Mouse (Mus musculus) bone marrow, adult 2 months (tissue): ENCODE measurements around the gene Pnp.

Experiments
- CTCF ChIP-seq: fragments of 200-500 bp; IDR thresholded peaks from 2 replicates; pipeline ENCODE4 v1.5.1; 2011; ENCODE audit warnings: low read length, control low read depth; ENCODE audit not compliant: control insufficient read depth, insufficient read depth
- POLR2A ChIP-seq: fragments of 200-500 bp; IDR thresholded peaks from 2 replicates; pipeline ENCODE4 v1.6.1; 2011; ENCODE audit warnings: low read depth, mild to moderate bottlenecking, control low read depth, low read length, borderline replicate concordance; ENCODE audit not compliant: control insufficient read depth

DNA sequence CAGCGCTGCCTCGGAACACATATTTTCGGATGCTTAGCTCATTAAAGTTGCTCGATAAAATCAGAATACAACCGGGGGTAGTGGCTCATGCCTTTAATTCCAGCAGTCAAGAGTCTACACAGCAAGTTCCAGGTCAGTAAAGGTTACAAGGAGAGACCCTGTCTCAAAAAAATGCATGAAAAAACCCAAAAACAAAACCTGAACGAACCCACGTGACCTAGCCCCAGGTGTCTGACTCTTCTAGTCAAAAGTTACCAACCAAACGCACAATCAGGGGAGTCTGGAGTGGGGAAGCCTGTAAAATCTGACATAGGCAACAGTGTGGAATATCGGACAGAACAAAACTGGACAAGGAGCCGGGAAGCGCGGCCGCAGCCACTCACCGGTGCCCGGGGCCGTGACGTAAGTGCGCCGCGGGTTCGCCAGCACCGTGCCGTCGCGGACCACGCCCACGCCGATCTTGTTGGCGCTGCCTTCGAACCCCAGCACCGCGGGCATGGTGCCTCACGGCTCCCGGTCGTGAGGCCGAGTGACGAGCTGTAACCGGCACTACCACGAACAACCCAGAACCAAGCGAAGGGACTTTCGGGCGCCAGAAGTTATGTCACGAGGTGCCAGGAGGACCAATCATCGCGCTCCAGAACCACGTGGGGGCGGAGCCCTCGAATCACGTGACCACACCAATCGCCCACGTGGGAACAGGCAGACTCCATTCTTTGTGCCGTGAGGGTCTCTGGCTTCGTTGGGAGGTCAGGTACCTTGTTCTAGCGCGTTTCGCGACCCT, 6.4 kb upstream of the Pnp start, which contains the start of the genes Osgep and Apex1:
- TF ChIP-seq POLR2A (peak; percentile 84), CTCF (0 out of 2 replicates have a peak, but pooled peaks have one; percentile 6)
